Mouse (Mus musculus): ENCODE results near the gene Lrrk1. TPM values are rescaled to one million over a fixed set of nuclear protein-coding genes. Genes with fewer than 3 reads are reported as not detected.
A peak's percentile ranks its signal among the peaks of the same experiment; 100 is the strongest.

Lrrk1 gene
- polyA plus RNA-seq, 1 experiment = 41.8 TPM

DNA sequence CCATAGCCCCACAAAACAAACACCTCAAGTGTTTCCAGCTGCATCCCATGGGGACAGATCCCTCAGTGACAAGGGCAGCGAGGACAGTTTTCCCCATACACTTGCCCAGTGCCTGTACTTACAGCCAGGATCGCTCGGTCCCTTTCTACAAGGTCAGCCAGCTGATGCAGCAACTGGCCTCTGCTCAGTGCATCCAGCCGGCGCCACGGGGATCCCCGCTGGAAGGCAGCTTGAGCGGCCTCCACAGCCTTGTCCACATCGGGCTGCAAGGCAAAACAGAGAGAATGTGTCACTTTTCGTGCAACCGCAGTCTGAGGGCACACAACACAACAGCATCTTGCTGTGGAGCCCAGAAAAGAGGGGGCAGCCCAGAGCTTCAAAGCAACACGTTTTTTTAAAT, 30.8 kb upstream of the Lrrk1 start:
- Histone ChIP-seq H3K27me3 (ENCODE audit: control insufficient read depth, insufficient read depth, insufficient read length) (no peaks in the 10 kb centered on the region), H3K4me3 (ENCODE audit: insufficient read depth, poor library complexity, severe bottlenecking) (no peak overlapping the region), H3K36me3 (ENCODE audit: control insufficient read depth, insufficient read depth) (no peaks in the 10 kb centered on the region), H3K79me3 (ENCODE audit: low read depth) (no peaks in the 10 kb centered on the region), H3K79me2 (ENCODE audit: control insufficient read depth, insufficient read depth) (no peaks in the 10 kb centered on the region), H3ac (ENCODE audit: control insufficient read depth, insufficient read length, low read depth) (no peak overlapping the region)
- TF ChIP-seq FOSL1 (IDR thresholded peaks at IDR 0.05; ENCODE audit: insufficient read depth, low read length, poor library complexity, severe bottlenecking) (no peak), USF1 (IDR thresholded peaks at IDR 0.05; ENCODE audit: low read depth) (no peak), CTCF (IDR thresholded peaks at IDR 0.05; ENCODE audit: control insufficient read depth, insufficient read depth, insufficient read length) (no peak), MYOG (IDR thresholded peaks at IDR 0.05; ENCODE audit: control insufficient read depth, extremely low read depth, insufficient read length) (no peak), MYOD1 (IDR thresholded peaks at IDR 0.05; ENCODE audit: control insufficient read depth, insufficient read length, low read depth) (no peak), CEBPB (IDR thresholded peaks at IDR 0.05; ENCODE audit: low read depth) (no peak), MAX (IDR thresholded peaks at IDR 0.05) (no peak)

DNA sequence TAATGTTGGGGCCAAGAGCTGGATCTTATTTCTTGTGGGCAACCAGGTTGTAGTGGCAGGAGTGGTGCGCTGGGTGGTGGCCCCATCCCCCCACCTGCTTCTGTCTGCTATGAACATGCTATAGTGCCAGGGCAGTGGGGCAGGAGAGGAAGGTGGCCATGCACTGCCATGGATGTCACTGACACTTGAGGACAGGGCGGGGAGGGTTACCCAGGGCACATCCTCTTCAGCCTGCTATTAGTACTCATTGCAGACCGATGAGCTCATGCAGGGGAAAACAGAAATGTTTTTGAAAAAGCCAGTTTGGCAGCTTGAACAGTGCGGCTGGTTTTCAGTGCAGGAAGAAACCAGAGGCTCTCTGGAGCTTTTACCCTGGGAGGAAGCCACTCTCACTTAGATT, 28.7 kb upstream of the Lrrk1 start:
- TF ChIP-seq FOSL1 (IDR thresholded peaks at IDR 0.05; ENCODE audit: insufficient read depth, low read length, poor library complexity, severe bottlenecking) = no peak
- TF ChIP-seq MAX (IDR thresholded peaks at IDR 0.05) = no peak
- no peak for TF ChIP-seq CTCF (IDR thresholded peaks at IDR 0.05; ENCODE audit: control insufficient read depth, insufficient read depth, insufficient read length)
- no peak for TF ChIP-seq MYOD1 (IDR thresholded peaks at IDR 0.05; ENCODE audit: control insufficient read depth, insufficient read length, low read depth)
- TF ChIP-seq CEBPB (IDR thresholded peaks at IDR 0.05; ENCODE audit: low read depth) = no peak
- TF ChIP-seq MYOG (IDR thresholded peaks at IDR 0.05; ENCODE audit: control insufficient read depth, extremely low read depth, insufficient read length) = no peak
- TF ChIP-seq USF1 (IDR thresholded peaks at IDR 0.05; ENCODE audit: low read depth) = no peak

DNA sequence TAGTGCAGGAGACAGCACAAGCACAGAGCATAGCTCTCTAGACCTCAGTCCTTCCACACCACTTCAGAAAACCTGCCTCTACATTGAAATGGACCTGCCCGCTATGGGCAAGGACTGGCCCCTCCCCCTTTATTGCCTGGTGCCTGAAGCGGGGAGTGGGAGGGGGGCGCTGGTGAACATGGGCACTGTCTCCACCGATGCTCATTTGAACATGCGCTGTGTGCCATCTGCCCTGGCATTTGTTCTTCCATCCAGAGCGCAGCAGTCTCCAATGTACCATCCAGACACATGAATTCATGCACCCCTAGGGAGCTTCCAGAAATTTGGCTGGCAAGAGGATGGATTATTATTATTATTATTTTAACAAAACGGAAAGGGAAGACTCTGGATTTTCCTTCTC, 24.9 kb upstream of the Lrrk1 start:
- H3K36me3 ChIP-seq (ENCODE audit: control insufficient read depth, insufficient read depth) = no peaks in the 10 kb centered on the region
- H3K79me2 ChIP-seq (ENCODE audit: control insufficient read depth, insufficient read depth) = no peaks in the 10 kb centered on the region
- TF ChIP-seq MAX (IDR thresholded peaks at IDR 0.05) = no peak
- no peak for TF ChIP-seq USF1 (IDR thresholded peaks at IDR 0.05; ENCODE audit: low read depth)
- no peak for TF ChIP-seq MYOD1 (IDR thresholded peaks at IDR 0.05; ENCODE audit: control insufficient read depth, insufficient read length, low read depth)
- TF ChIP-seq CEBPB (IDR thresholded peaks at IDR 0.05; ENCODE audit: low read depth) = no peak
- no peak for TF ChIP-seq FOSL1 (IDR thresholded peaks at IDR 0.05; ENCODE audit: insufficient read depth, low read length, poor library complexity, severe bottlenecking)
- no peak for TF ChIP-seq MYOG (IDR thresholded peaks at IDR 0.05; ENCODE audit: control insufficient read depth, extremely low read depth, insufficient read length)
- no peak for TF ChIP-seq CTCF (IDR thresholded peaks at IDR 0.05; ENCODE audit: control insufficient read depth, insufficient read depth, insufficient read length)
- H3K4me3 ChIP-seq (ENCODE audit: insufficient read depth, poor library complexity, severe bottlenecking) = no peak overlapping the region
- H3K27me3 ChIP-seq (ENCODE audit: control insufficient read depth, insufficient read depth, insufficient read length) = no peaks in the 10 kb centered on the region
- H3ac ChIP-seq (ENCODE audit: control insufficient read depth, insufficient read length, low read depth) = no peak overlapping the region
- H3K79me3 ChIP-seq (ENCODE audit: low read depth) = no peaks in the 10 kb centered on the region

More for the DNA sequence above, 28.7 kb upstream of the Lrrk1 start:
- no peaks in the 10 kb centered on the region for H3K79me3 ChIP-seq (ENCODE audit: low read depth)
- no peaks in the 10 kb centered on the region for H3K27me3 ChIP-seq (ENCODE audit: control insufficient read depth, insufficient read depth, insufficient read length)
- H3K4me3 ChIP-seq (ENCODE audit: insufficient read depth, poor library complexity, severe bottlenecking) = no peak overlapping the region
- H3ac ChIP-seq (ENCODE audit: control insufficient read depth, insufficient read length, low read depth) = no peak overlapping the region
- H3K36me3 ChIP-seq (ENCODE audit: control insufficient read depth, insufficient read depth) = no peaks in the 10 kb centered on the region
- H3K79me2 ChIP-seq (ENCODE audit: control insufficient read depth, insufficient read depth) = no peaks in the 10 kb centered on the region

DNA sequence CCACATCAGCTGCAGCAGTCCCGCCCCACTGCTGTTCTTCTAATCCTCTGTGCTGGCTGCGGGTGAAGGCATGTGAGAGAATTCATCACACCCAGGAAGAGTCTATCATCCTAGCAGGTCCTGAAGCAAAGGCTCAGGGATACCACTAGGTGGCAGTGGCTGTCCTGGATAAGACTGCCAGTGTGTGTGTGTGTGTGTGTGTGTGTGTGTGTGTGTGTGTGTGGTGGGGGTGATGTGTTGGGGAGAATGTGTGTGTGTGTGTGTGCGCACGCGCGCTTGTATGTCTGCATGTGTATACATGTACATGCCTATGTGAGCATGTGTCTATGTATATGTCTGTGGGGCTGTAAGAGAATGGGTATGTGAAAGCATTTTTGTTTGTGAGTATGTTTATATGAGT, 21.3 kb upstream of the Lrrk1 start:
- TF ChIP-seq MAX (IDR thresholded peaks at IDR 0.05) = no peak
- TF ChIP-seq FOSL1 (IDR thresholded peaks at IDR 0.05; ENCODE audit: insufficient read depth, low read length, poor library complexity, severe bottlenecking) = no peak
- TF ChIP-seq CTCF (IDR thresholded peaks at IDR 0.05; ENCODE audit: control insufficient read depth, insufficient read depth, insufficient read length) = peak; percentile 76
- Histone ChIP-seq H3ac (ENCODE audit: control insufficient read depth, insufficient read length, low read depth) (no peak overlapping the region), H3K27me3 (ENCODE audit: control insufficient read depth, insufficient read depth, insufficient read length) (no peaks in the 10 kb centered on the region), H3K4me3 (ENCODE audit: insufficient read depth, poor library complexity, severe bottlenecking) (no peak overlapping the region), H3K79me3 (ENCODE audit: low read depth) (no peaks in the 10 kb centered on the region), H3K36me3 (ENCODE audit: control insufficient read depth, insufficient read depth) (no peaks in the 10 kb centered on the region), H3K79me2 (ENCODE audit: control insufficient read depth, insufficient read depth) (no peaks in the 10 kb centered on the region)

DNA sequence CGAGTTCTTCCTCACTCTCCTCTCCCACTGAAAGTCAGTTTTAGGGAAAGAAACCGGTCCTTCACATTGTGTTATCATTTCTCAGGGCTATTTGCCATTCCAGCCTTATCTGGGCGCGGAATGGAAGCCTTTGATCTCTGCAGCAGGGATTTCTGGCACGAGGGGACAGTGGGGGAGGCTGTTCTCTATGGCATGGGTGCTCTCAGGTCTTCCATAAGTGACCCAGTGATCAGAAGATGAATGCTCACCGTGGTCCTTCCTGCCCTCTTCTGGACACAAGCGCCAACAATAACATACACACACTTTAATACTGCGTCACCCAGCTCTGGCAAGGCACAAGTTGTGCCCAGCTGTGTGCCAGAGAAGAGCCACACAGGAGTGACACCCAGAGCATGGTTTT, 18.8 kb upstream of the Lrrk1 start:
- Histone ChIP-seq H3K27me3 (ENCODE audit: control insufficient read depth, insufficient read depth, insufficient read length) (no peaks in the 10 kb centered on the region), H3K4me3 (ENCODE audit: insufficient read depth, poor library complexity, severe bottlenecking) (no peak overlapping the region), H3K79me3 (ENCODE audit: low read depth) (no peaks in the 10 kb centered on the region), H3K79me2 (ENCODE audit: control insufficient read depth, insufficient read depth) (no peaks in the 10 kb centered on the region), H3K36me3 (ENCODE audit: control insufficient read depth, insufficient read depth) (no peaks in the 10 kb centered on the region), H3ac (ENCODE audit: control insufficient read depth, insufficient read length, low read depth) (no peak overlapping the region)
- TF ChIP-seq MYOD1 (IDR thresholded peaks at IDR 0.05; ENCODE audit: control insufficient read depth, insufficient read length, low read depth) (no peak), MAX (IDR thresholded peaks at IDR 0.05) (no peak), CTCF (IDR thresholded peaks at IDR 0.05; ENCODE audit: control insufficient read depth, insufficient read depth, insufficient read length) (no peak), FOSL1 (IDR thresholded peaks at IDR 0.05; ENCODE audit: insufficient read depth, low read length, poor library complexity, severe bottlenecking) (no peak), MYOG (IDR thresholded peaks at IDR 0.05; ENCODE audit: control insufficient read depth, extremely low read depth, insufficient read length) (no peak), CEBPB (IDR thresholded peaks at IDR 0.05; ENCODE audit: low read depth) (no peak), USF1 (IDR thresholded peaks at IDR 0.05; ENCODE audit: low read depth) (no peak)

Measured in C2C12 (cell line).